Mouse (Mus musculus) MEL (cell line): ENCODE data around the gene Ddx19a. TPM values are rescaled to one million over a fixed set of nuclear protein-coding genes. Genes with fewer than 3 reads are reported as not detected.
A peak's percentile ranks its signal among the peaks of the same experiment; 100 is the strongest.

Experiments
- DNase-seq: peaks from one replicate; pipeline ENCODE4 v3.0.0; 2011; ENCODE audit warnings: low read depth, low spot score
- H3K27ac ChIP-seq: 2 replicates; pipeline ENCODE4 v1.5.1; 2012; ENCODE audit warnings: low read depth, mild to moderate bottlenecking, control low read depth, low read length, moderate library complexity; ENCODE audit not compliant: control insufficient read depth
- H3K27me3 ChIP-seq, 2 experiments: fragments of 150-350 bp in 1 of 2; sonication (generic) in 1 of 2; 2 replicates each; pipeline ENCODE4 v1.6.1; 2012; ENCODE audit warnings: low read length in 2 of 2, mild to moderate bottlenecking in 2 of 2, improper control_type of control experiment in 1 of 2, moderate library complexity in 1 of 2; ENCODE audit not compliant: insufficient read depth in 2 of 2, control insufficient read depth in 1 of 2
- H3K36me3 ChIP-seq, 2 experiments: 2 replicates each; pipeline ENCODE4 v1.6.1; 2012 to 2014; ENCODE audit warnings: low read length in 2 of 2, improper control_type of control experiment in 1 of 2, inconsistent platforms in 1 of 2, mild to moderate bottlenecking in 1 of 2; ENCODE audit not compliant: insufficient read depth in 2 of 2, control insufficient read depth in 1 of 2
- H3K4me1 ChIP-seq, 2 experiments: fragments of 150-350 bp in 1 of 2; sonication (generic) in 1 of 2; 2 replicates each; pipeline ENCODE4 v1.6.1; 2012; ENCODE audit warnings: low read length in 2 of 2, improper control_type of control experiment in 1 of 2, mild to moderate bottlenecking in 1 of 2; ENCODE audit not compliant: insufficient read depth in 2 of 2, control insufficient read depth in 1 of 2
- H3K4me3 ChIP-seq, 2 experiments: fragments of 150-350 bp in 1 of 2; sonication (generic) in 1 of 2; 2 replicates each; pipeline ENCODE4 v1.5.1; 2012; ENCODE audit warnings: low read depth in 2 of 2, low read length in 2 of 2, mild to moderate bottlenecking in 2 of 2, moderate library complexity in 2 of 2, control low read depth in 1 of 2, improper control_type of control experiment in 1 of 2; ENCODE audit not compliant: control insufficient read depth in 1 of 2, insufficient read depth in 1 of 2
- H3K79me2 ChIP-seq: 2 replicates; pipeline ENCODE4 v1.6.1; 2012; ENCODE audit warnings: mild to moderate bottlenecking, low read length, moderate library complexity; ENCODE audit not compliant: control insufficient read depth, poor library complexity, insufficient read depth
- H3K9ac ChIP-seq: 2 replicates; pipeline ENCODE4 v1.6.1; 2012; ENCODE audit warnings: low read depth, mild to moderate bottlenecking, control low read depth, low read length, moderate library complexity; ENCODE audit not compliant: control insufficient read depth, poor library complexity, severe bottlenecking
- H3K9me3 ChIP-seq: fragments of 150-350 bp; sonication (generic); replicated peaks from 2 replicates; pipeline ENCODE4 v1.6.1; 2012; ENCODE audit warnings: mild to moderate bottlenecking, low read length, improper control_type of control experiment, moderate library complexity; ENCODE audit not compliant: insufficient read depth
- E2F4 ChIP-seq: IDR thresholded peaks from 2 replicates; pipeline ENCODE4 v1.6.1; 2011; ENCODE audit warnings: low read depth, low read length, improper control_type of control experiment, borderline replicate concordance
- ELF1 ChIP-seq: IDR thresholded peaks from 2 replicates; pipeline ENCODE4 v1.6.1; 2014; ENCODE audit warnings: low read depth, mild to moderate bottlenecking, inconsistent platforms, low read length, improper control_type of control experiment, moderate library complexity
- GABPA ChIP-seq: IDR thresholded peaks from 2 replicates; pipeline ENCODE4 v1.6.1; 2012; ENCODE audit warnings: low read depth, mild to moderate bottlenecking, inconsistent platforms, low read length, improper control_type of control experiment, moderate library complexity
- GATA1 ChIP-seq: IDR thresholded peaks from 2 replicates; pipeline ENCODE4 v1.6.1; 2011; ENCODE audit warnings: low read depth, low read length, improper control_type of control experiment
- HCFC1 ChIP-seq: IDR thresholded peaks from 2 replicates; pipeline ENCODE4 v1.6.1; 2012; ENCODE audit warnings: low read depth, mild to moderate bottlenecking, inconsistent platforms, low read length, improper control_type of control experiment, moderate library complexity
- JUND ChIP-seq: IDR thresholded peaks from 2 replicates; pipeline ENCODE4 v1.6.1; 2011; ENCODE audit warnings: low read depth, mild to moderate bottlenecking, improper control_type of control experiment, low read length
- KAT2A ChIP-seq: conservative IDR thresholded peaks from 2 replicates; pipeline ENCODE4 v1.6.1; 2012; ENCODE audit warnings: low read depth, low read length, improper control_type of control experiment, inconsistent platforms
- MAX ChIP-seq: IDR thresholded peaks from 2 replicates; pipeline ENCODE4 v1.6.1; 2011; ENCODE audit warnings: low read length, improper control_type of control experiment
- MXI1 ChIP-seq: IDR thresholded peaks from 2 replicates; pipeline ENCODE4 v1.6.1; 2011; ENCODE audit warnings: mild to moderate bottlenecking, low read depth, low read length, improper control_type of control experiment
- MYC ChIP-seq: IDR thresholded peaks from 2 replicates; pipeline ENCODE4 v1.6.1; 2011; ENCODE audit warnings: low read depth, mild to moderate bottlenecking, low read length, improper control_type of control experiment, moderate library complexity
- NELFE ChIP-seq: IDR thresholded peaks from 2 replicates; pipeline ENCODE4 v1.6.1; 2011; ENCODE audit warnings: low read depth, low read length, improper control_type of control experiment
- POLR2A ChIP-seq, 2 experiments: IDR thresholded peaks; 2 replicates each; pipeline ENCODE4 v1.6.1; 2011 to 2012; ENCODE audit warnings: low read length in 2 of 2, mild to moderate bottlenecking in 2 of 2, control low read depth in 1 of 2, improper control_type of control experiment in 1 of 2, low read depth in 1 of 2, moderate library complexity in 1 of 2; ENCODE audit not compliant: control insufficient read depth in 1 of 2, insufficient read depth in 1 of 2, poor library complexity in 1 of 2
- POLR2AphosphoS2 ChIP-seq: IDR thresholded peaks from 2 replicates; pipeline ENCODE4 v1.6.1; 2011; ENCODE audit warnings: low read length, improper control_type of control experiment
- POLR2AphosphoS5 ChIP-seq: IDR thresholded peaks from 2 replicates; pipeline ENCODE4 v1.6.1; 2012; ENCODE audit warnings: low read depth, borderline replicate concordance, mild to moderate bottlenecking, inconsistent platforms, low read length, moderate library complexity, mixed read lengths
- RCOR1 ChIP-seq: IDR thresholded peaks from 2 replicates; pipeline ENCODE4 v1.6.1; 2012; ENCODE audit warnings: low read depth, mild to moderate bottlenecking, inconsistent platforms, low read length, improper control_type of control experiment
- SIN3A ChIP-seq: IDR thresholded peaks from 2 replicates; pipeline ENCODE4 v1.6.1; 2012; ENCODE audit warnings: low read length, improper control_type of control experiment, inconsistent platforms
- TAL1 ChIP-seq: IDR thresholded peaks from 2 replicates; pipeline ENCODE4 v1.6.1; 2012; ENCODE audit warnings: mild to moderate bottlenecking, inconsistent platforms, low read length, moderate library complexity, mixed read lengths
- TBP ChIP-seq: IDR thresholded peaks from 2 replicates; pipeline ENCODE4 v1.8.0; 2011; ENCODE audit warnings: low read depth, low read length, improper control_type of control experiment
- UBTF ChIP-seq: IDR thresholded peaks from 2 replicates; pipeline ENCODE4 v1.6.1; 2012; ENCODE audit warnings: low read depth, mild to moderate bottlenecking, inconsistent platforms, low read length, improper control_type of control experiment, moderate library complexity, borderline replicate concordance; ENCODE audit not compliant: insufficient read depth
- USF1 ChIP-seq: IDR thresholded peaks from 2 replicates; pipeline ENCODE4 v1.6.1; 2014; ENCODE audit warnings: low read depth, mild to moderate bottlenecking, inconsistent platforms, low read length, improper control_type of control experiment, moderate library complexity
- USF2 ChIP-seq, 2 experiments: IDR thresholded peaks; 2 replicates each; pipeline ENCODE4 v1.6.1; 2011 to 2012; ENCODE audit warnings: improper control_type of control experiment in 2 of 2, low read length in 2 of 2, borderline replicate concordance in 1 of 2, inconsistent platforms in 1 of 2, low read depth in 1 of 2, mild to moderate bottlenecking in 1 of 2; ENCODE audit not compliant: insufficient read depth in 1 of 2
- ZKSCAN1 ChIP-seq: IDR thresholded peaks from 2 replicates; pipeline ENCODE4 v1.6.1; 2012; ENCODE audit warnings: low read depth, mild to moderate bottlenecking, inconsistent platforms, low read length, improper control_type of control experiment, moderate library complexity
- ZMIZ1 ChIP-seq: IDR thresholded peaks from 2 replicates; pipeline ENCODE4 v1.6.1; 2012; ENCODE audit warnings: low read depth, mild to moderate bottlenecking, inconsistent platforms, low read length, improper control_type of control experiment, moderate library complexity
- ZNF384 ChIP-seq: IDR thresholded peaks from 2 replicates; pipeline ENCODE4 v1.6.1; 2012; ENCODE audit warnings: low read depth, mild to moderate bottlenecking, inconsistent platforms, low read length, improper control_type of control experiment
- polyA plus RNA-seq, 2 experiments: library from polyadenylated mRNA; stranded (reverse) in 1 of 2; unstranded in 1 of 2; fragments of >175 nt in 1 of 2; fragments of >200 nt in 1 of 2; gene quantifications; 2 replicates each; pipeline versions ENCODE4 v1.2.1 to v1.2.4; 2012; ENCODE audit warnings: low replicate concordance in 2 of 2, low read depth in 1 of 2; ENCODE audit not compliant: insufficient read length in 2 of 2, insufficient read depth in 1 of 2, missing spikeins in 1 of 2
- total RNA-seq: library from RNA; depleted of rRNA; stranded (reverse); fragments of 300-350 nt; gene quantifications from 2 replicates; pipeline ENCODE4 v1.2.3, GENCODE M21; 2012

Ddx19a gene
- total and polyA plus RNA-seq, 3 experiments, result 17.0 to 168 (median 59.0) TPM

DNA sequence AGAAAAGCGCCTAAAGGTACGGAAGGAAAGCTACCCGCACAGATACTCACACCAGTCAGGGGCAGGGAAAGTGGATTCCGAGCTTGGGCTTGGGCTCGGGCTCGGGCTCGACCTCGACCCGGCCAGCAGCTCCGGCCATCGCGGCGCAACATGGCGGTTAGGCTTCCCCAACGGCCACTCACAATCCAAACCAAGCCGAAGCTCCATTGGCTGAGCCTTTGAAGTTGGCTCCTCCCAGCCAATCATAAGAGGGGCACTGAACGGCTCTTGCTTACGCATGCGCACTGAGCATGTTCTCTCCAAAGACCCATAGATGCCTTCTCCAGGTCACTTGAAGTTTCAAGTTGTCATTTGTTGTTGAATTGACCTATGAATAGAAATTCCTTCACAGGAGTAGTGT, 34.0 kb upstream of the Ddx19a start, which contains the start of gene Ddx19b:
TSS of gene Ddx19b (minus strand) at position 180 of the 400 bp plus-strand sequence.
- H3K27me3 ChIP-seq, result no peaks in the 10 kb centered on the region
- peaks cover 5 to 27% of the 10 kb centered on the region in 2 experiments for H3K4me1 ChIP-seq
- no peak within 1 kb of the TSS for H3K4me3 ChIP-seq
- H3K9ac ChIP-seq, result no peak within 1 kb of the TSS
- DNase-seq, result no peak
- H3K27ac ChIP-seq, result no peak within 1 kb of the TSS
- no peak for TF ChIP-seq ZNF384
- TF ChIP-seq UBTF, result no peak
- TF ChIP-seq, all 39 proteins: peak for 0
- H3K9me3 ChIP-seq, result no peaks in the 10 kb centered on the region
- peaks cover 37% of the 10 kb centered on the region for H3K79me2 ChIP-seq
- peaks cover 0 to 36% of the 10 kb centered on the region in 2 experiments; a peak in 3 of 4 replicates for H3K36me3 ChIP-seq

DNA sequence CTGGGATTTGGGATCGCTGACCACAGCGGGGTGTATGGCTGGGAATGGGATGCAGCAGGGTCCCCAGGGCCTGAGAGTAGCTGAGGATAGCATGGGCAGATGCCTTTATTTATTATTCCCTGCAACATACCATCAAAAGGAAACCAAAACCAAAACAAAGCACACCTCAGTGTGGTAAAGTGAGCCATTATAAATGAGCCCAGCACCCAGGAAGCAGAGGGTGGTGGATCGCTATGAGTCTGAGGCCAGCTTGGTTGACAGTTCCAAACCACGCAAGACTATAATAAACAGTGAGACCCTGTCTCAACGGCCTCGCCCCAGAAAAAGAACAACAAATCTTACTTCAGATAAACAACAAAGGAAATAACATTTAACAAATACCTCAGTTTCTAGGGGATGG, 32.4 kb upstream of the Ddx19a start:
- peak overlapping the region; percentile 73 for H3K9ac ChIP-seq
- TF ChIP-seq ZKSCAN1 (no peak), ZNF384 (no peak), POLR2A (IDR thresholded peaks at IDR 0.05; ENCODE audit: control insufficient read depth in 1 of 2, insufficient read depth in 1 of 2, low read depth in 1 of 2, low read length in 2 of 2, poor library complexity in 1 of 2) (no peak), E2F4 (no peak), TAL1 (no peak), GABPA (no peak), KAT2A (no peak), GATA1 (no peak), USF2 (IDR thresholded peaks at IDR 0.05; ENCODE audit: borderline replicate concordance in 1 of 2, insufficient read depth in 1 of 2, low read depth in 1 of 2, low read length in 2 of 2) (no peak), POLR2AphosphoS5 (no peak), USF1 (no peak)
- TF ChIP-seq, all 39 proteins: peak for 0

DNA sequence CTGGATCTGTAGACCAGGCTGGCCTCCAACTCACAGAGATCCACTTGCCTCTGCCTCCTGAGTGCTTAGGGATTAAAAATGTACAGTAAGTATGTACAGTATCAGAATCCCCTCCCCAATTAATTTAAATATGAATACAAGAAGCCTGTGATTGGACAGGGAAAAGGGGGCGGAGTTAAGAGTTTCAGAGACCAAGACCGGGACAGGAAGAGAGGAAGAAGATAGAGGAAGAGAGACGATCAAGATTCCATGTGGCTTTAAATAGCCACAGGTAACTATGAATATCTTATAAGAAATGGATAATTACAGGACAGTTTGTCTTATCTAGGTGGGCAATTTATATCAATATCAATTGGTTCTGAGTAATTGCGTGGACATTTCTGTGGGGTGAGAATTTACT, 32.0 kb upstream of the Ddx19a start:
- Histone ChIP-seq H3K9ac (peak overlapping the region; percentile 73), H3K79me2 (peaks cover 19% of the 10 kb centered on the region), H3K9me3 (no peaks in the 10 kb centered on the region), H3K27me3 (no peaks in the 10 kb centered on the region), H3K4me3 (peak overlapping the region; percentile 70 to 85), H3K27ac (0 out of 2 replicates have a peak overlapping the region, but pooled peaks have one; percentile 29)
- no peak for TF ChIP-seq GABPA
- TF ChIP-seq POLR2AphosphoS5, result no peak
- peak; percentile 70; the same call in 1 of the 2 replicates for TF ChIP-seq SIN3A
- TF ChIP-seq RCOR1, result peak; percentile 22; the same call in 1 of the 2 replicates
- TF ChIP-seq ZMIZ1, result peak; percentile 43; the same call in 1 of the 2 replicates
- TF ChIP-seq UBTF, result no peak
- TF ChIP-seq ELF1, result peak; percentile 69; the same call in 1 of the 2 replicates
- TF ChIP-seq JUND, result no peak
- TF ChIP-seq HCFC1, result peak; percentile 24; the same call in 1 of the 2 replicates
- peak; percentile 79 for TF ChIP-seq TBP
- peak; percentile 51; the same call in 1 of the 2 replicates for TF ChIP-seq NELFE
- peak in 1 of 2 experiments; percentile 66; a peak in 2 of 4 replicates for TF ChIP-seq POLR2A (IDR thresholded peaks at IDR 0.05; ENCODE audit: control insufficient read depth in 1 of 2, insufficient read depth in 1 of 2, low read depth in 1 of 2, low read length in 2 of 2, poor library complexity in 1 of 2)
- peak; percentile 59; the same call in 1 of the 2 replicates for TF ChIP-seq POLR2AphosphoS2
- peak; percentile 24; the same call in 1 of the 2 replicates for TF ChIP-seq MAX
- TF ChIP-seq TAL1, result no peak
- TF ChIP-seq MXI1, result peak; percentile 86
- peak; percentile 60; the same call in 1 of the 2 replicates for TF ChIP-seq MYC
- TF ChIP-seq, all 39 proteins: peak for 12
- H3K4me1 ChIP-seq, result peaks cover 5 to 15% of the 10 kb centered on the region in 2 experiments; a peak in 3 of 4 replicates
- peaks cover 0 to 24% of the 10 kb centered on the region in 2 experiments; a peak in 2 of 4 replicates for H3K36me3 ChIP-seq
- DNase-seq, result peak; percentile 93

More for the DNA sequence above, 32.4 kb upstream of the Ddx19a start:
- Histone ChIP-seq H3K9me3 (no peaks in the 10 kb centered on the region), H3K4me1 (peaks cover 5 to 15% of the 10 kb centered on the region in 2 experiments; a peak in 3 of 4 replicates), H3K36me3 (peaks cover 0 to 24% of the 10 kb centered on the region in 2 experiments; a peak in 2 of 4 replicates), H3K79me2 (peaks cover 24% of the 10 kb centered on the region), H3K27me3 (no peaks in the 10 kb centered on the region), H3K27ac (0 out of 2 replicates have a peak overlapping the region, but pooled peaks have one; percentile 29), H3K4me3 (peak overlapping the region; percentile 70 to 85)
- no peak for DNase-seq
